20 mouse cellular contexts compared by ENCODE assay signal in genomic region chr2:165285034-165285433, GRCm38 (mm10). TPM values are rescaled to one million over a fixed set of nuclear protein-coding genes. Genes with fewer than 3 reads are reported as not detected.
A peak's percentile ranks its signal among the peaks of the same experiment; 100 is the strongest.
DNase-seq lines count a peak whose midpoint lies in the region; ATAC-seq and TF ChIP-seq lines count a peak whose summit lies in the region.
"Had no signal": no experiment of that assay in that cellular context is flagged by ENCODE, and none has a peak within 500 bp of the region (broad histone marks: within the 10 kb centered on the region; RNA-seq: fewer than 3 reads in every experiment).

No protein-coding gene starts in this region.

- 65% methylated on average over 3 of the region's 3 CpGs for WGBS in liver, embryonic 12.5 days (ENCODE audit: insufficient replicate concordance)
- 73% methylated on average over 3 of the region's 3 CpGs for WGBS in liver, embryonic 11.5 days
- 70% methylated on average over 3 of the region's 3 CpGs for WGBS in liver, embryonic 13.5 days (ENCODE audit: insufficient replicate concordance)
- WGBS in liver, embryonic 15.5 days (ENCODE audit: insufficient replicate concordance) = 56% methylated on average over 3 of the region's 3 CpGs
- WGBS in small intestine, adult 2 months = 39% methylated on average over 3 of the region's 3 CpGs

- H3K4me1 ChIP-seq in liver, embryonic 12.5 days = peaks cover 43% of the 10 kb centered on the region
- H3K4me1 ChIP-seq in liver, embryonic 11.5 days (replicated peaks; ENCODE audit: control insufficient read depth, insufficient read depth, low read length) = peaks cover 23% of the 10 kb centered on the region
- peaks cover 46% of the 10 kb centered on the region for H3K4me1 ChIP-seq in liver, embryonic 13.5 days (replicated peaks)
- H3K4me1 ChIP-seq in liver, embryonic 15.5 days (replicated peaks) = peaks cover 49% of the 10 kb centered on the region
- peaks cover 43% of the 10 kb centered on the region for H3K4me1 ChIP-seq in small intestine, adult 2 months (ENCODE audit: control insufficient read depth, insufficient read depth, insufficient read length, low read length)

- H3K36me3 ChIP-seq in liver, embryonic 12.5 days = peaks cover 38% of the 10 kb centered on the region
- no peaks in the 10 kb centered on the region; the same call in 1 of the 2 replicates for H3K36me3 ChIP-seq in liver, embryonic 11.5 days (ENCODE audit: control insufficient read depth, insufficient read depth, low read length)
- peaks cover 35% of the 10 kb centered on the region for H3K36me3 ChIP-seq in liver, embryonic 13.5 days
- peaks cover 30% of the 10 kb centered on the region for H3K36me3 ChIP-seq in liver, embryonic 15.5 days (replicated peaks)
- peaks cover 30% of the 10 kb centered on the region for H3K36me3 ChIP-seq in small intestine, adult 2 months (ENCODE audit: control insufficient read depth, insufficient read depth, low read length)

- no peak overlapping the region for H3K4me3 ChIP-seq in liver, embryonic 12.5 days
- no peak overlapping the region for H3K4me3 ChIP-seq in liver, embryonic 11.5 days (ENCODE audit: low read depth, low read length)
- H3K4me3 ChIP-seq in liver, embryonic 13.5 days (replicated peaks) = no peak overlapping the region
- no peak overlapping the region for H3K4me3 ChIP-seq in liver, embryonic 15.5 days (replicated peaks)
- no peak overlapping the region for H3K4me3 ChIP-seq in small intestine, adult 2 months (ENCODE audit: low read depth, low read length)
- H3K4me3 ChIP-seq: embryonic facial prominence, embryonic 10.5 days; forebrain, embryonic 13.5 days; gastrocnemius, adult 2 months; heart, embryonic 15.5 days; hindbrain, embryonic 13.5 days had no signal

- H3K27me3 ChIP-seq in liver, embryonic 12.5 days (replicated peaks) = no peaks in the 10 kb centered on the region
- H3K27me3 ChIP-seq in liver, embryonic 11.5 days (replicated peaks; ENCODE audit: control insufficient read depth, insufficient read depth, low read length) = no peaks in the 10 kb centered on the region
- no peaks in the 10 kb centered on the region for H3K27me3 ChIP-seq in liver, embryonic 13.5 days
- H3K27me3 ChIP-seq in liver, embryonic 15.5 days = no peaks in the 10 kb centered on the region
- H3K27me3 ChIP-seq in small intestine, adult 2 months (ENCODE audit: control insufficient read depth, insufficient read depth, low read length) = no peaks in the 10 kb centered on the region
- H3K27me3 ChIP-seq: forebrain, embryonic 13.5 days; heart, embryonic 15.5 days; hindbrain, embryonic 13.5 days had no signal

- no peak for ATAC-seq in liver, embryonic 12.5 days
- no peak for ATAC-seq in liver, embryonic 11.5 days (replicated peaks; ENCODE audit: low FRiP score)
- ATAC-seq in liver, embryonic 13.5 days (ENCODE audit: low read depth) = peak; percentile 25
- ATAC-seq in liver, embryonic 15.5 days (ENCODE audit: insufficient read depth) = peak; percentile 51
- ATAC-seq: forebrain, embryonic 13.5 days; forebrain, postnatal 0 days had no signal

- no peak for TF ChIP-seq CTCF in small intestine, adult 2 months (IDR thresholded peaks at IDR 0.05; ENCODE audit: extremely low read depth, insufficient read length, insufficient replicate concordance, low read depth, low read length)

- H3K4me2 ChIP-seq in liver, embryonic 12.5 days = 0 out of 2 replicates have a peak overlapping the region, but pooled peaks have one; percentile 2
- H3K4me2 ChIP-seq in liver, embryonic 11.5 days = no peak overlapping the region
- H3K4me2 ChIP-seq in liver, embryonic 13.5 days = peak overlapping the region; percentile 97; the same call in 1 of the 2 replicates
- H3K4me2 ChIP-seq in liver, embryonic 15.5 days = peak overlapping the region; percentile 92
- H3K4me2 ChIP-seq: forebrain, embryonic 13.5 days; heart, embryonic 11.5 days; heart, embryonic 15.5 days had no signal

- no peaks in the 10 kb centered on the region for H3K9me3 ChIP-seq in liver, embryonic 12.5 days (replicated peaks)
- no peaks in the 10 kb centered on the region for H3K9me3 ChIP-seq in liver, embryonic 11.5 days (ENCODE audit: control insufficient read depth, low read length)
- no peaks in the 10 kb centered on the region for H3K9me3 ChIP-seq in liver, embryonic 13.5 days (replicated peaks)
- no peaks in the 10 kb centered on the region for H3K9me3 ChIP-seq in liver, embryonic 15.5 days (replicated peaks)
- H3K9me3 ChIP-seq: embryonic facial prominence, embryonic 10.5 days; forebrain, embryonic 13.5 days; heart, embryonic 15.5 days; hindbrain, embryonic 13.5 days had no signal

- no peak overlapping the region for H3K27ac ChIP-seq in liver, embryonic 12.5 days
- no peak overlapping the region for H3K27ac ChIP-seq in liver, embryonic 11.5 days (ENCODE audit: low read depth, low read length)
- H3K27ac ChIP-seq in liver, embryonic 13.5 days = peak overlapping the region; percentile 29; the same call in 1 of the 2 replicates
- H3K27ac ChIP-seq in liver, embryonic 15.5 days (replicated peaks) = peak overlapping the region; percentile 72
- peak overlapping the region; percentile 98 for H3K27ac ChIP-seq in small intestine, adult 2 months (ENCODE audit: insufficient read depth, low read depth, low read length)
- H3K27ac ChIP-seq: embryonic facial prominence, embryonic 10.5 days; forebrain, embryonic 13.5 days; gastrocnemius, adult 2 months; heart, embryonic 15.5 days; hindbrain, embryonic 13.5 days had no signal

- no peak for DNase-seq in liver, embryonic 11.5 days (ENCODE audit: low spot score)
- DNase-seq in liver, embryonic 13.5 days = no peak
- DNase-seq in retina, postnatal 1 day = no peak
- no peak for DNase-seq in thymus, postnatal 0 days (ENCODE audit: low spot score)
- DNase-seq: adrenal gland, adult 2 months; adrenal gland, postnatal 25 days; cerebellum, adult 2 months; cerebellum, postnatal 10 days; forebrain, postnatal 0 days; gastrocnemius, adult 2 months; gastrocnemius, postnatal 36 days; heart, postnatal 14 days had no signal

- no peak overlapping the region for H3K9ac ChIP-seq in liver, embryonic 12.5 days
- no peak overlapping the region for H3K9ac ChIP-seq in liver, embryonic 11.5 days (ENCODE audit: low read depth, low read length)
- H3K9ac ChIP-seq in liver, embryonic 13.5 days = peak overlapping the region; percentile 6; the same call in 1 of the 2 replicates
- H3K9ac ChIP-seq in liver, embryonic 15.5 days = no peak overlapping the region
- H3K9ac ChIP-seq: forebrain, embryonic 13.5 days; forebrain, postnatal 0 days; heart, embryonic 15.5 days; hindbrain, embryonic 13.5 days had no signal

- TF ChIP-seq POLR2A in small intestine, adult 2 months (IDR thresholded peaks at IDR 0.05; ENCODE audit: low read depth, low read length) = no peak

RNA-seq across cellular contexts. Expression of gene Slc35c2, which starts 2.6 kb away (rescaled TPM):
- polyA plus RNA-seq in liver, embryonic 12.5 days (2016; fragmentation: Nextera tagmentation; extraction: Ambion mirVana) = 41.6 and 46.2 TPM in 2 replicates
- 53.0 and 64.4 TPM in 2 replicates for polyA plus RNA-seq in liver, embryonic 11.5 days (2014; fragmentation: Nextera tagmentation; extraction: Ambion mirVana)
- 40.2 and 40.3 TPM in 2 replicates for polyA plus RNA-seq in liver, embryonic 13.5 days (2015; fragmentation: Nextera tagmentation; extraction: Ambion mirVana)
- polyA plus RNA-seq in liver, embryonic 15.5 days (2015; fragmentation: Nextera tagmentation; extraction: Ambion mirVana) = 39.1 and 47.7 TPM in 2 replicates
- polyA plus RNA-seq in small intestine, adult 2 months (2012; rRNA removed) = 103 and 171 TPM in 2 replicates
- 49.5 and 49.6 TPM in 2 replicates for polyA plus RNA-seq in thymus, postnatal 0 days (2015; fragmentation: Nextera tagmentation; extraction: Ambion mirVana)

RNA-seq across cellular contexts. Expression of gene Elmo2, which starts 41.2 kb away (rescaled TPM):
- 20.5 and 21.7 TPM in 2 replicates for polyA plus RNA-seq in liver, embryonic 12.5 days (2016; fragmentation: Nextera tagmentation; extraction: Ambion mirVana)
- polyA plus RNA-seq in liver, embryonic 11.5 days (2014; fragmentation: Nextera tagmentation; extraction: Ambion mirVana) = 36.4 and 42.4 TPM in 2 replicates
- 14.2 and 16.7 TPM in 2 replicates for polyA plus RNA-seq in liver, embryonic 13.5 days (2015; fragmentation: Nextera tagmentation; extraction: Ambion mirVana)
- 16.6 and 17.1 TPM in 2 replicates for polyA plus RNA-seq in liver, embryonic 15.5 days (2015; fragmentation: Nextera tagmentation; extraction: Ambion mirVana)
- polyA plus RNA-seq in small intestine, adult 2 months (2012; rRNA removed) = 34.3 and 66.1 TPM in 2 replicates
- polyA plus RNA-seq in thymus, postnatal 0 days (2015; fragmentation: Nextera tagmentation; extraction: Ambion mirVana) = 39.8 and 42.8 TPM in 2 replicates

RNA-seq across cellular contexts. Expression of gene Cdh22, which starts 50.4 kb away (rescaled TPM):
- 0.04 and 0.07 TPM in 2 replicates for polyA plus RNA-seq in liver, embryonic 12.5 days (2016; fragmentation: Nextera tagmentation; extraction: Ambion mirVana)
- 0.11 and 0.17 TPM in 2 replicates for polyA plus RNA-seq in liver, embryonic 11.5 days (2014; fragmentation: Nextera tagmentation; extraction: Ambion mirVana)
- not detected in 2 replicates for polyA plus RNA-seq in liver, embryonic 13.5 days (2015; fragmentation: Nextera tagmentation; extraction: Ambion mirVana)
- not detected in 2 replicates for polyA plus RNA-seq in liver, embryonic 15.5 days (2015; fragmentation: Nextera tagmentation; extraction: Ambion mirVana)
- 0.08 and 0.42 TPM in 2 replicates for polyA plus RNA-seq in small intestine, adult 2 months (2012; rRNA removed)
- polyA plus RNA-seq in thymus, postnatal 0 days (2015; fragmentation: Nextera tagmentation; extraction: Ambion mirVana) = 0.14 and 0.21 TPM in 2 replicates

Comparison
In these comparisons a context has a peak if more than half of its experiments do, and no peak if none do; other contexts are left out.
1. ATAC-seq: peak in liver, embryonic 13.5 days (single experiment) and liver, embryonic 15.5 days (single experiment); none in liver, embryonic 12.5 days (single experiment) and liver, embryonic 11.5 days (single experiment).
2. H3K27ac ChIP-seq: peak in liver, embryonic 13.5 days (single experiment), liver, embryonic 15.5 days (single experiment) and small intestine, adult 2 months (single experiment); none in liver, embryonic 12.5 days (single experiment) and liver, embryonic 11.5 days (single experiment).